In the genomic region with DNA sequence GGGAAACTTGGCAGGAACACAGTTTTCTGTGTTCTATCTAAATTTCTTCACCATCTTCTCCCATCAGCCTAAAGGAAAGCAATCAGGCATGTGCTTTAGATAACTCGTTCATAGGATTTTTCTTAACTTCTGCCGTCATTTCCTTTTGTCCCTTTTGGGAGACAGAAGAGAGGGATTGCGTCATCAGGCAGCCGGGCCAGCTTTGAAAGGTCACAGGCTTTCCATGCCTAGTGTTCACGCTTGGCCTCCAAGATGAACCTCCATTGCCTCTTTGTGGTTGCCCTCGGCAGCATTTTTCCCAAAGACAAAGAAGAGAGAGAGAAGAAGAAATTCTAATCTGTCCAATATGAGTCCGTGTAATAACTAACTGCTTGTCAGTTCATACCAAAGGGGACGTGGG, we compare ENCODE assay signal across 11 mouse cellular contexts.
A peak's percentile ranks its signal among the peaks of the same experiment; 100 is the strongest.
DNase-seq lines count a peak whose midpoint lies in the region; ATAC-seq and TF ChIP-seq lines count a peak whose summit lies in the region.
"Had no signal": no experiment of that assay in that cellular context is flagged by ENCODE, and none has a peak within 500 bp of the region (broad histone marks: within the 10 kb centered on the region; RNA-seq: fewer than 3 reads in every experiment).

No protein-coding gene starts in this region.

- H3K4me2 ChIP-seq in forebrain, postnatal 0 days (ENCODE audit: low read depth), result no peak overlapping the region
- H3K4me2 ChIP-seq in forebrain, embryonic 11.5 days (ENCODE audit: low read depth, low read length, severe bottlenecking), result no peak overlapping the region
- no peak overlapping the region for H3K4me2 ChIP-seq in liver, embryonic 11.5 days
- H3K4me2 ChIP-seq in embryonic facial prominence, embryonic 15.5 days (replicated peaks), result no peak overlapping the region
- H3K4me2 ChIP-seq in liver, postnatal 0 days (ENCODE audit: low read depth, low read length), result no peak overlapping the region

- 0 out of 2 replicates have a peak overlapping the region, but pooled peaks have one; percentile 5 for H3K27ac ChIP-seq in forebrain, postnatal 0 days (ENCODE audit: low read depth, low read length)
- no peak overlapping the region for H3K27ac ChIP-seq in forebrain, embryonic 11.5 days (ENCODE audit: low read depth, low read length)
- H3K27ac ChIP-seq in liver, adult 2 months (replicated peaks; ENCODE audit: insufficient read depth, low read depth, low read length), result no peak overlapping the region
- no peak overlapping the region for H3K27ac ChIP-seq in liver, embryonic 11.5 days (ENCODE audit: low read depth, low read length)
- H3K27ac ChIP-seq in embryonic facial prominence, embryonic 15.5 days (replicated peaks), result 0 out of 2 replicates have a peak overlapping the region, but pooled peaks have one; percentile 28
- no peak overlapping the region for H3K27ac ChIP-seq in liver, postnatal 0 days (ENCODE audit: low read depth)
- H3K27ac ChIP-seq: stomach, postnatal 0 days had no signal

- no peaks in the 10 kb centered on the region for H3K27me3 ChIP-seq in forebrain, postnatal 0 days (ENCODE audit: insufficient read depth, low read length)
- H3K27me3 ChIP-seq in forebrain, embryonic 11.5 days (ENCODE audit: control insufficient read depth, insufficient read depth, low read length), result no peaks in the 10 kb centered on the region
- no peaks in the 10 kb centered on the region for H3K27me3 ChIP-seq in liver, adult 2 months (ENCODE audit: control insufficient read depth, insufficient read depth, low read length)
- no peaks in the 10 kb centered on the region for H3K27me3 ChIP-seq in liver, embryonic 11.5 days (replicated peaks; ENCODE audit: control insufficient read depth, insufficient read depth, low read length)
- no peaks in the 10 kb centered on the region for H3K27me3 ChIP-seq in embryonic facial prominence, embryonic 15.5 days
- no peaks in the 10 kb centered on the region for H3K27me3 ChIP-seq in liver, postnatal 0 days (ENCODE audit: insufficient read depth, low read length)

- no peaks in the 10 kb centered on the region for H3K9me3 ChIP-seq in forebrain, postnatal 0 days (ENCODE audit: low read length)
- H3K9me3 ChIP-seq in forebrain, embryonic 11.5 days (ENCODE audit: control insufficient read depth, low read length), result no peaks in the 10 kb centered on the region
- H3K9me3 ChIP-seq in liver, embryonic 11.5 days (ENCODE audit: control insufficient read depth, low read length), result no peaks in the 10 kb centered on the region
- H3K9me3 ChIP-seq in embryonic facial prominence, embryonic 15.5 days (replicated peaks), result no peaks in the 10 kb centered on the region
- no peaks in the 10 kb centered on the region for H3K9me3 ChIP-seq in liver, postnatal 0 days (ENCODE audit: low read length)

- no peak for TF ChIP-seq EP300 in liver, postnatal 0 days (IDR thresholded peaks at IDR 0.05; ENCODE audit: low read depth)

- no peak for TF ChIP-seq POLR2A in liver, adult 2 months (IDR thresholded peaks at IDR 0.05; ENCODE audit: extremely low read depth, insufficient read depth, low read length)

- DNase-seq in forebrain, postnatal 0 days, result peak; percentile 39
- DNase-seq in forebrain, embryonic 11.5 days (ENCODE audit: low spot score), result no peak
- DNase-seq in liver, adult 2 months (ENCODE audit: extremely low read depth, low read depth, low spot score), result peak; percentile 33
- no peak for DNase-seq in liver, embryonic 11.5 days (ENCODE audit: low spot score)
- peak; percentile 16 for DNase-seq in liver, postnatal 0 days
- DNase-seq in cerebellum, postnatal 36 days, result no peak
- no peak for DNase-seq in right cerebral cortex, adult 2 months (ENCODE audit: low spot score in 2 of 2)
- DNase-seq: right cerebral cortex, adult 18-20 months had no signal

- H3K4me3 ChIP-seq in forebrain, postnatal 0 days (ENCODE audit: low read depth, low read length), result no peak overlapping the region
- no peak overlapping the region for H3K4me3 ChIP-seq in forebrain, embryonic 11.5 days (ENCODE audit: low read depth, low read length)
- no peak overlapping the region for H3K4me3 ChIP-seq in liver, adult 2 months (ENCODE audit: insufficient read depth, low read depth, low read length)
- H3K4me3 ChIP-seq in liver, embryonic 11.5 days (ENCODE audit: low read depth, low read length), result no peak overlapping the region
- H3K4me3 ChIP-seq in embryonic facial prominence, embryonic 15.5 days (replicated peaks), result no peak overlapping the region
- no peak overlapping the region for H3K4me3 ChIP-seq in liver, postnatal 0 days (ENCODE audit: low read depth, low read length)

- no peak for ATAC-seq in forebrain, postnatal 0 days
- ATAC-seq in forebrain, embryonic 11.5 days (replicated peaks; ENCODE audit: low FRiP score), result no peak
- ATAC-seq in liver, embryonic 11.5 days (replicated peaks; ENCODE audit: low FRiP score), result no peak
- no peak for ATAC-seq in embryonic facial prominence, embryonic 15.5 days (ENCODE audit: insufficient number of reproducible peaks, low FRiP score, low TSS enrichment, low read depth)
- ATAC-seq in liver, postnatal 0 days, result no peak
- ATAC-seq: intestine, embryonic 16.5 days had no signal

- H3K4me1 ChIP-seq in forebrain, postnatal 0 days (ENCODE audit: insufficient read depth), result peaks cover 11% of the 10 kb centered on the region
- no peaks in the 10 kb centered on the region; the same call in 1 of the 2 replicates for H3K4me1 ChIP-seq in forebrain, embryonic 11.5 days (replicated peaks; ENCODE audit: control insufficient read depth, insufficient read depth, low read length)
- no peaks in the 10 kb centered on the region for H3K4me1 ChIP-seq in liver, adult 2 months (ENCODE audit: control insufficient read depth, insufficient read depth, low read length)
- peaks cover 4% of the 10 kb centered on the region; the same call in 1 of the 2 replicates for H3K4me1 ChIP-seq in liver, embryonic 11.5 days (replicated peaks; ENCODE audit: control insufficient read depth, insufficient read depth, low read length)
- peaks cover 25% of the 10 kb centered on the region for H3K4me1 ChIP-seq in embryonic facial prominence, embryonic 15.5 days
- H3K4me1 ChIP-seq in liver, postnatal 0 days (ENCODE audit: insufficient read depth), result peaks cover 3% of the 10 kb centered on the region; the same call in 1 of the 2 replicates

- no peaks in the 10 kb centered on the region for H3K36me3 ChIP-seq in forebrain, postnatal 0 days (ENCODE audit: insufficient read depth)
- H3K36me3 ChIP-seq in forebrain, embryonic 11.5 days (ENCODE audit: control insufficient read depth, insufficient read depth, low read length), result no peaks in the 10 kb centered on the region; the same call in 1 of the 2 replicates
- H3K36me3 ChIP-seq in liver, adult 2 months (ENCODE audit: control insufficient read depth, insufficient read depth, low read length), result no peaks in the 10 kb centered on the region
- no peaks in the 10 kb centered on the region for H3K36me3 ChIP-seq in liver, embryonic 11.5 days (ENCODE audit: control insufficient read depth, insufficient read depth, low read length)
- no peaks in the 10 kb centered on the region; the same call in 1 of the 2 replicates for H3K36me3 ChIP-seq in embryonic facial prominence, embryonic 15.5 days
- no peaks in the 10 kb centered on the region for H3K36me3 ChIP-seq in liver, postnatal 0 days (replicated peaks; ENCODE audit: insufficient read depth, low read length)

- TF ChIP-seq CTCF in forebrain, postnatal 0 days (IDR thresholded peaks at IDR 0.05; ENCODE audit: low read depth), result no peak
- TF ChIP-seq CTCF in liver, adult 2 months (IDR thresholded peaks at IDR 0.05; ENCODE audit: low read depth, low read length), result no peak
- TF ChIP-seq CTCF in liver, postnatal 0 days (IDR thresholded peaks at IDR 0.05; ENCODE audit: low read depth), result no peak

- H3K9ac ChIP-seq in forebrain, postnatal 0 days, result no peak overlapping the region
- no peak overlapping the region for H3K9ac ChIP-seq in forebrain, embryonic 11.5 days (ENCODE audit: low read length)
- no peak overlapping the region for H3K9ac ChIP-seq in liver, adult 2 months (ENCODE audit: low read depth, low read length)
- H3K9ac ChIP-seq in liver, embryonic 11.5 days (ENCODE audit: low read depth, low read length), result no peak overlapping the region
- no peak overlapping the region for H3K9ac ChIP-seq in embryonic facial prominence, embryonic 15.5 days
- no peak overlapping the region for H3K9ac ChIP-seq in liver, postnatal 0 days (replicated peaks)

- WGBS in forebrain, postnatal 0 days, result 26% methylated on average over 8 of the region's 8 CpGs
- WGBS in forebrain, embryonic 11.5 days, result 33% methylated on average over 8 of the region's 8 CpGs
- WGBS in liver, adult 2 months, result 33% methylated on average over 8 of the region's 8 CpGs
- WGBS in liver, embryonic 11.5 days, result 47% methylated on average over 8 of the region's 8 CpGs
- 32% methylated on average over 8 of the region's 8 CpGs for WGBS in embryonic facial prominence, embryonic 15.5 days
- whole genome bisulfite sequencing in liver, postnatal 0 days (ENCODE audit: insufficient replicate concordance), result 45% methylated on average over 8 of the region's 8 CpGs

- no peaks in the 10 kb centered on the region for H3K79me2 ChIP-seq in liver, adult 2 months (ENCODE audit: control insufficient read depth, insufficient read depth, low read length)

Comparison
In these comparisons a context has a peak if more than half of its experiments do, and no peak if none do; other contexts are left out.
1. DNase-seq: peak in forebrain, postnatal 0 days (single experiment), liver, adult 2 months (single experiment) and liver, postnatal 0 days (single experiment); none in forebrain, embryonic 11.5 days (single experiment), liver, embryonic 11.5 days (single experiment), cerebellum, postnatal 36 days (0 of 2) and right cerebral cortex, adult 2 months (0 of 2).
2. H3K27ac ChIP-seq: peak in forebrain, postnatal 0 days (single experiment) and embryonic facial prominence, embryonic 15.5 days (single experiment); none in forebrain, embryonic 11.5 days (single experiment), liver, adult 2 months (single experiment), liver, embryonic 11.5 days (single experiment) and liver, postnatal 0 days (single experiment).